Mouse (Mus musculus) embryonic facial prominence, embryonic 11.5 days (tissue): ENCODE data around the gene Ddx10. TPM values are rescaled to one million over a fixed set of nuclear protein-coding genes. Genes with fewer than 3 reads are reported as not detected.
"Not testable (repeated sequence)": the region's sequence is repeated elsewhere in the genome, so short reads cannot be mapped to it uniquely, and the experiment has no call there.

Experiments
- ATAC-seq: fragments of 200-750 bp; cut with Nextera tagmentation; replicated peaks from 2 replicates; pipeline ENCODE4 v1.8.0; 2017; ENCODE audit warnings: low read depth; ENCODE audit not compliant: insufficient number of reproducible peaks, low FRiP score, low TSS enrichment
- DNase-seq: peaks from one replicate; pipeline ENCODE4 v3.0.0-alpha.2; 2015; ENCODE audit warnings: low spot score
- H3K27ac ChIP-seq: fragments of 300-500 bp; sonication (generic); replicated peaks from 2 replicates; pipeline ENCODE4 v1.5.1; 2014; ENCODE audit warnings: mild to moderate bottlenecking, low read depth, low read length, control low read depth
- H3K27me3 ChIP-seq: fragments of 300-500 bp; sonication (generic); 2 replicates; pipeline ENCODE4 v1.6.1; 2014; ENCODE audit warnings: mild to moderate bottlenecking, low read length, moderate library complexity, mixed read lengths; ENCODE audit not compliant: control insufficient read depth, insufficient read depth
- H3K36me3 ChIP-seq: fragments of 300-500 bp; sonication (generic); replicated peaks from 2 replicates; pipeline ENCODE4 v1.6.1; 2014; ENCODE audit warnings: low read depth, mild to moderate bottlenecking, low read length, moderate library complexity, mixed read lengths; ENCODE audit not compliant: control insufficient read depth, insufficient read depth
- H3K4me1 ChIP-seq: fragments of 300-500 bp; sonication (generic); 2 replicates; pipeline ENCODE4 v1.6.1; 2014; ENCODE audit warnings: low read length, mixed read lengths; ENCODE audit not compliant: control insufficient read depth, insufficient read depth
- H3K4me2 ChIP-seq: fragments of 300-500 bp; sonication (generic); 2 replicates; pipeline ENCODE4 v1.6.1; 2014; ENCODE audit warnings: low read depth, mild to moderate bottlenecking, control low read depth, low read length, moderate library complexity
- H3K4me3 ChIP-seq: fragments of 300-500 bp; sonication (generic); 2 replicates; pipeline ENCODE4 v1.5.1; 2014; ENCODE audit warnings: low read depth, low read length, control low read depth
- H3K9ac ChIP-seq: fragments of 300-500 bp; sonication (generic); replicated peaks from 2 replicates; pipeline ENCODE4 v1.6.1; 2014; ENCODE audit warnings: mild to moderate bottlenecking, control low read depth, low read length
- H3K9me3 ChIP-seq: fragments of 300-500 bp; sonication (generic); replicated peaks from 2 replicates; pipeline ENCODE4 v1.6.1; 2016; ENCODE audit warnings: mild to moderate bottlenecking, low read length, inconsistent platforms, mixed read lengths; ENCODE audit not compliant: control insufficient read depth
- WGBS: fragments of 180-500 bp; shearing (Covaris S2); extraction: QIAGEN DNeasy Blood & Tissue Kit; methylation state at CpG from one replicate; pipeline ENCODE4 v1.1.7; 2014; 5-methylcytosine and 5-hydroxymethylcytosine counted together
- polyA plus RNA-seq: library from polyadenylated mRNA; unstranded; fragments of >200 nt; fragmentation: Nextera tagmentation; extraction: Ambion mirVana; gene quantifications from 2 replicates; pipeline ENCODE4 v1.2.1, GENCODE M21; 2014

The Ddx10 gene
- polyA plus RNA-seq, 1 experiment from 2014 or later = 37.4 TPM

DNA sequence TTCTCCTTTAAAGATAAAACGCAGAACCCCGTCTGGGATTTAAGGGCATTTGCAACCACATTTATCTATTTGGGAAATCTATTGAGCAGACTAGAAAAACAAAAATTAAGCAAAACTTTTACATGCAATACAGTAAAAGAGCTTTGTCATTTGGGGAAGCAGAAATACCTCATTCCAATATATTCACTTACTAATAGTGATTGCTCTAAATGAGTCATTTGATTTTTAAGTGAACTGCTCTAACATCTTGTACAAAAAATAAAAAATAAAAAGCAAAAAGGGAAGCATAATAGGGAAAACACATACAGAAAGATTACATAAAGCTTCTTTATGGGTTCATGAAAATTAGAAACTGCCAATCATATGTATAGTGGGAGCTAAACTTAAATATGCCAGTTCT, 104.3 kb downstream of the Ddx10 start:
- DNase-seq (no peak), ATAC-seq (no peak)
- Histone ChIP-seq H3K9me3 (no peaks in the 10 kb centered on the region), H3K4me1 (no peaks in the 10 kb centered on the region), H3K36me3 (no peaks in the 10 kb centered on the region), H3K27me3 (no peaks in the 10 kb centered on the region), H3K27ac (no peak overlapping the region), H3K4me3 (no peak overlapping the region), H3K9ac (no peak overlapping the region), H3K4me2 (no peak overlapping the region)
- 88% methylated on average over 2 of the region's 2 CpGs for WGBS

DNA sequence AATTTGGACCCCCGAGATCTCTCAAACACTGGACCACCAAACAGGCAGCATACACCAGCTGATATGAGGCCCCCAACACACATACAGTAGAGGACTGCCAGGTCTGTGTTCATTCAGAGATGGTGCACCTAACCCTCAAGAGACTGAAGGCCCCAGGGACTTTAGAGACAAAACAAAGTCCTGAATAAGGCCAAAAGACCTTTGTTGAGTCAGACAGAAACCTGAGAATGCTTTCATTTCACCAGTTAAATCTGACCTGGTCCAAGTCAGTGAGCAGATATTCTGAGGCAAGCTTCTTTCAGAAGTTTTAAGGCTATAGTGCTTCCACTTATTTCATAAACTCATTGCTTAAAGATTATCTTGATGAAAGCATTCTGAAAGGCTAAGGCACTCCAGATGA, 105.4 kb downstream of the Ddx10 start:
- not testable (repeated sequence) for H3K36me3 ChIP-seq, DNase-seq
- WGBS = 77% methylated on average over 1 of the region's 1 CpGs

DNA sequence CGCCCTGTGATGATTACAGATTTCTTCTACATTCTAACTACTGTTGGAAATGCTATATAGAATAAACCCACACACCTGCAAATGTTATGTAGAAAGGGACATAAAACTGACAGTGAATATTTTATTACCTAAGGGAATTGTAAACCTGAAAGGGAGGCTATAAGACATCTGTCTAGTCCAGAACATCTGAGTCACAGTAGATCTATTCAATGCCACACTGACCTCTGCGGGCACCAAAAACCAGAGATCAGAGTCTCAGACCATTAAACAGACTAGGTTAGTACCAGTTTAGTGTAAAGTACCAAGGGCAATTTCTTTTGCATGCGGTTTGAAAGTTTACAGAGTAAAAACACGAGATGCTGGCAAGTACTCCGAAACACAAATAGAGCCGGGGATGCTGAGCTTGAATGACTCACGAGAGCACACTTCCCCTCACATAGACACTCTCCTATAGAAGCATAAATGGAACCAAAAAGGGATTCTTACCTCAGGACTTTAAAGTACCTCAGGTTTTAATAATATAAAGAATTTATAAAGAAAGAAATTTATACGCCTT, 107.2 kb downstream of the Ddx10 start:
- Histone ChIP-seq H3K27me3 (no peaks in the 10 kb centered on the region), H3K9ac (no peak overlapping the region), H3K36me3 (no peaks in the 10 kb centered on the region), H3K4me2 (no peak overlapping the region), H3K4me1 (no peaks in the 10 kb centered on the region), H3K27ac (no peak overlapping the region), H3K4me3 (no peak overlapping the region), H3K9me3 (no peaks in the 10 kb centered on the region)
- 89% methylated on average over 8 of the region's 8 CpGs for WGBS
- ATAC-seq (no peak), DNase-seq (no peak)

More for the DNA sequence above, 105.4 kb downstream of the Ddx10 start:
- ATAC-seq, H3K4me2 ChIP-seq, H3K9ac ChIP-seq, H3K9me3 ChIP-seq, H3K27ac ChIP-seq, H3K4me3 ChIP-seq, H3K27me3 ChIP-seq, H3K4me1 ChIP-seq: not testable (repeated sequence)

DNA sequence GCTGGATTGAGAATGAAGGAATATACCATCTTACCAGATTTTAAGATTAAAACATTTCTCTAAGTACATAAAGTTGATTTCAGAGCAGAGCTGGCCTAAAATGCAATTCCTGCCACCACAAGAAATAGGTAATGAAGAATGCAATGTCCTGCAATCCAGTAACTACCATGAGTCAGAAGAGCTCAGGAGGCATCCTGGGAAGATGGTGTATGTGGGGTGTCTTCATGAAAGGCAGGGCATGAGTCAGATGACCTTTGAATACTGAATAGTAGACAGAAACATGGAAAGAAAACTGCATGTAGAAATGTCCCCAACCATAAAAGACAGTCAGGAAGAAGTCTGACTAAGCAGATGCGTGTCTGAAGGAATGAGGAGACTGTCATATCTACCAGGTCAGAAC, 115.0 kb downstream of the Ddx10 start:
- Histone ChIP-seq H3K9me3 (no peaks in the 10 kb centered on the region), H3K27ac (no peak overlapping the region), H3K9ac (no peak overlapping the region), H3K27me3 (no peaks in the 10 kb centered on the region), H3K4me1 (no peaks in the 10 kb centered on the region), H3K4me2 (no peak overlapping the region), H3K4me3 (no peak overlapping the region), H3K36me3 (no peaks in the 10 kb centered on the region)
- ATAC-seq (no peak), DNase-seq (no peak)
- WGBS = 87% methylated on average over 1 of the region's 1 CpGs

DNA sequence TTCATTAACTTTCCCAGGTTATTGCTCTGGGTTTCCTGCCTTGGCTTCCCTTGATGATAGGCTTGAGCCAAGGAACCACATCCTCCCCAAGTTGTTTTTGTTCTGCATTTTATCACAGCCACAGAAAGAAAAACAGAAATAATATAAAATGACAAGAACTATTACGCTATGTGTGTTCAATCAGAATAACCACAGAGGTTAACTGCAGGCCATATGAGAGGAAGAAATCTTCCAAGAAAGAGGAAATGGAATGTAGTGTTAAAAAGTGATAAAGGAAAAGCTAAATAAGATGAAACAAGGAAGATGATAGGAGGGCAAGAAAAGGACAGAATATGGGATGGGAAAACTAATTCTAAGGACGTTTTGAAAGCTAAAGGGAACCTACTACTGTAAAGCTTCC, 117.4 kb downstream of the Ddx10 start:
- DNase-seq (no peak), ATAC-seq (no peak)
- no peaks in the 10 kb centered on the region for H3K36me3 ChIP-seq
- H3K9me3 ChIP-seq = no peaks in the 10 kb centered on the region
- WGBS = 88% methylated on average over 2 of the region's 2 CpGs
- no peak overlapping the region for H3K4me2 ChIP-seq
- H3K9ac ChIP-seq = no peak overlapping the region
- no peaks in the 10 kb centered on the region for H3K4me1 ChIP-seq
- no peaks in the 10 kb centered on the region for H3K27me3 ChIP-seq
- no peak overlapping the region for H3K4me3 ChIP-seq
- no peak overlapping the region for H3K27ac ChIP-seq

DNA sequence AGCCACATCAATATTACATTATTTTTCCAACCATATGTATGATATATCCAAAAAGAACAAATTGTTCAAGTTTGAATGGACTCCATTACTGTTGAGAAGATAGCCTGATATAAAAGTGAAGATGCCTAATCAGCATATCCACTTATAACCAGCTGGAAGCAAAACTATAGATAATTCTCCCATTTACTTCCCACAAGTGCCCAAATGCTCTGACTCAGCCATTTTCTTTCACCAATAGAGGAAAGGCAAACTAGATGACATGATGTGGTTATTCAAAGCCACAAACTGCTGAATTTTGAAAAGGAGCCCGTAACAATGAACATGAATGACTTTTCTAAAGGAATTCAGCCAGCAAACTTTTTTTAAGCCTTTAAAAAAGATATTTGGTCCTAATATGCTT, 146.8 kb downstream of the Ddx10 start:
- DNase-seq (no peak), ATAC-seq (no peak)
- 95% methylated on average over 1 of the region's 1 CpGs for WGBS
- H3K9ac ChIP-seq = no peak overlapping the region
- H3K4me3 ChIP-seq = no peak overlapping the region
- H3K4me2 ChIP-seq = no peak overlapping the region
- H3K27ac ChIP-seq = no peak overlapping the region
- no peaks in the 10 kb centered on the region for H3K9me3 ChIP-seq
- H3K36me3 ChIP-seq = no peaks in the 10 kb centered on the region
- no peaks in the 10 kb centered on the region for H3K4me1 ChIP-seq
- no peaks in the 10 kb centered on the region for H3K27me3 ChIP-seq

DNA sequence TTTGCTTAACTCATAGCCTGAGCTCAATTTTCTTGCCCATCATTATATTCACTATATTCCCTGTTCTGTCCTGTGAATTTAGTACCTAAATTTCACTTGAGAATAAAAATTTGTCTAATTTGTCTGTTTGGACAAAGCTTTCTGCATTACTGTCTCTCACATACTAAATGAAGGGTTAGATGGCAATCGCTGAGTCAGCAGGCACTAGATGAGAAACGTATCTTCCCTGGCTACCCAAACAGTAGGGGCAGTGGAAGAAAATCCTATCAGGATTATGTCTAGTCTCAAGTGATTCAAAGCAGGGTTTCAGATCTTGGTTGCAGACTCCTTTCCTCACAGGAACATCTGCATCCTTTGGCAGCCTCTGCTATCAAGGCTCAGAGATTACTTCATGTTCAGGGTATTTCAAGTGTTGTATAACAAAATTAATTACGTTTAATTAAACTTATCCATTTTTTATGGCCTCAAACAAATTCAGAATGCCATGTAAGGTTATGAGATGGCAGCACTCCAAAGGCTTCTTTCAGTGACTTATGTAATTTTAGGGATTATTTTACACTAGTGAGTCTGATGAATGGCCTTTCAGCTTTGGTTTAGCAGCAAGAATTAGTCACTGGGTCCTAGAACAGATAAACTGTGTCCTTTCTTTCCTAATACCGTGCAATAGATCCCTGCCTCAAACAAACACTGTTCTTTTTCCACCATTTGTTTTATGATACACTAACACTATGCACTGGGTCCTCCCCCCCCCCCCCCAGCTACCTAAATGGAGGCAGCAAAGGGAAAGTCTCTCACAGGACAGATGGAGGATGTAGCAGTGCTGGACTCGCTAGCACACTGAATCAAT, 152.3 kb downstream of the Ddx10 start:
- Histone ChIP-seq H3K4me3 (no peak overlapping the region), H3K4me1 (no peaks in the 10 kb centered on the region), H3K9me3 (no peaks in the 10 kb centered on the region), H3K9ac (no peak overlapping the region), H3K36me3 (no peaks in the 10 kb centered on the region), H3K27me3 (no peaks in the 10 kb centered on the region), H3K27ac (no peak overlapping the region), H3K4me2 (no peak overlapping the region)
- WGBS = 92% methylated on average over 5 of the region's 5 CpGs
- ATAC-seq (no peak), DNase-seq (no peak)

DNA sequence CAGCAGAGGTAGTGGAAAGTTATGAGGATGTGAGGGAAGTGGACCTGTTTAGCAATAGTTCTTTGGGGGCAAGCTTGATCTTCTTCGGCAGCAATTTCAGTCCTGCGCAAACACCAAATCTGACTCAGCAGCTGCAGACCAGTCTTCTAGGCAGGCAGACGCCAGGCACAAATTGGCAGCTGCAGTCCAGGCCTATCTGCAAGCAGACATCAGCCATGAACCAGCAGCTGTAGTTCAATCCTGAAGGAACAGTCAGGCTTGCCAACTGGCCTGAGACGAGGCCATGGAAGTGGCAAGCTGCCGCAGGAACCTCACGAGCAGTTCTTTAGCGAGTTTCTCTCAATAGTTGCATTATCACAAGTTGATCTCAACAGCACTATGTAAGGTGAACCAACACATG, 153.3 kb downstream of the Ddx10 start:
- H3K4me3 ChIP-seq = no peak overlapping the region
- no peaks in the 10 kb centered on the region for H3K36me3 ChIP-seq
- DNase-seq (no peak), ATAC-seq (no peak)
- H3K9ac ChIP-seq = no peak overlapping the region
- H3K4me1 ChIP-seq = no peaks in the 10 kb centered on the region
- no peaks in the 10 kb centered on the region for H3K27me3 ChIP-seq
- H3K4me2 ChIP-seq = no peak overlapping the region
- H3K9me3 ChIP-seq = no peaks in the 10 kb centered on the region
- no peak overlapping the region for H3K27ac ChIP-seq
- WGBS = 92% methylated on average over 7 of the region's 7 CpGs
